Mouse (Mus musculus) forebrain, embryonic 16.5 days (tissue): ENCODE measurements around the gene Hadhb. TPM values are rescaled to one million over a fixed set of nuclear protein-coding genes. Genes with fewer than 3 reads are reported as not detected.

ENCODE experiments used
- ATAC-seq: fragments of 200-750 bp; cut with Nextera tagmentation; 2 replicates; pipeline ENCODE4 v1.8.0; 2017; ENCODE audit warnings: mild to moderate bottlenecking, moderate library complexity
- H3K27ac ChIP-seq: fragments of 300-500 bp; sonication (generic); 2 replicates; pipeline ENCODE4 v1.5.1; 2014; ENCODE audit warnings: low read length, control low read depth
- H3K27me3 ChIP-seq: fragments of 300-500 bp; sonication (generic); replicated peaks from 2 replicates; pipeline ENCODE4 v1.6.1; 2014; ENCODE audit warnings: low read length; ENCODE audit not compliant: control insufficient read depth, insufficient read depth
- H3K36me3 ChIP-seq: fragments of 300-500 bp; sonication (generic); 2 replicates; pipeline ENCODE4 v1.6.1; 2014; ENCODE audit not compliant: control insufficient read depth, insufficient read depth
- H3K4me1 ChIP-seq: fragments of 300-500 bp; sonication (generic); replicated peaks from 2 replicates; pipeline ENCODE4 v1.6.1; 2014; ENCODE audit warnings: low read length; ENCODE audit not compliant: control insufficient read depth, insufficient read depth
- H3K4me2 ChIP-seq: fragments of 300-500 bp; sonication (generic); 2 replicates; pipeline ENCODE4 v1.6.1; 2014; ENCODE audit warnings: mild to moderate bottlenecking, low read length, control low read depth
- H3K4me3 ChIP-seq: fragments of 300-500 bp; sonication (generic); replicated peaks from 2 replicates; pipeline ENCODE4 v1.5.1; 2014; ENCODE audit warnings: mild to moderate bottlenecking, low read length, control low read depth
- H3K9ac ChIP-seq: fragments of 300-500 bp; sonication (generic); replicated peaks from 2 replicates; pipeline ENCODE4 v1.6.1; 2014; ENCODE audit warnings: low read depth, low read length, control low read depth
- H3K9me3 ChIP-seq: fragments of 300-500 bp; sonication (generic); 2 replicates; pipeline ENCODE4 v1.6.1; 2016; ENCODE audit warnings: low read length; ENCODE audit not compliant: control insufficient read depth
- WGBS: fragments of 180-500 bp; shearing (Covaris S2); extraction: QIAGEN DNeasy Blood & Tissue Kit; methylation state at CpG from one replicate; pipeline ENCODE4 v1.1.7; 2014; 5-methylcytosine and 5-hydroxymethylcytosine counted together
- microRNA counts: library from miRNA; unstranded; fragments of <30 nt; microRNA quantifications from one replicate; lab custom pipeline; 2016
- microRNA-seq: library from miRNA; unstranded; fragments of <30 nt; microRNA quantifications from one replicate; pipeline ENCODE4, GENCODE M21; 2017
- polyA plus RNA-seq: library from polyadenylated mRNA; unstranded; fragments of >200 nt; fragmentation: Nextera tagmentation; extraction: Ambion mirVana; gene quantifications from 2 replicates; pipeline ENCODE4 v1.2.1, GENCODE M21; 2015

Gene Hadhb
- polyA plus RNA-seq, 1 experiment from 2014 or later: 66.5 TPM

GRCm38 (mm10) chr5:30233979-30234378 lies 78.9 kb downstream of the Hadhb start:
- peak overlapping the region; percentile 96; the same call in 1 of the 2 replicates for H3K4me3 ChIP-seq
- H3K9me3 ChIP-seq: no peaks in the 10 kb centered on the region
- ATAC-seq: no peak
- H3K9ac ChIP-seq: no peak overlapping the region
- peak overlapping the region; percentile 83 for H3K4me2 ChIP-seq
- H3K4me1 ChIP-seq: peaks cover 21% of the 10 kb centered on the region
- no peak overlapping the region for H3K27ac ChIP-seq
- no peaks in the 10 kb centered on the region for H3K36me3 ChIP-seq
- 63% methylated on average over 8 of the region's 8 CpGs for WGBS
- H3K27me3 ChIP-seq: no peaks in the 10 kb centered on the region

MicroRNAs encoded within 50 kb of the gene (microRNA counts, 519-probe panel; counts per million panel counts)
- microRNA mmu-miR-1960 (lab: Ali Mortazavi, UCI): 1,788 counts per million, percentile 21 among the panel's probes with 10 or more counts

Small RNAs within 50 kb of the gene (microRNA-seq; reads per million reads assigned to microRNA genes)
- not detected for gene Mir1960

Other genes with a start within 250 kb of the Hadhb start
- 0.23 TPM in 1 of 2 replicates, not detected in the other for gene Il6, start 142.1 kb upstream of the Hadhb start, polyA plus RNA-seq
- gene Tyms, start 81.6 kb upstream of the Hadhb start, polyA plus RNA-seq: 84.3 and 95.4 TPM in 2 replicates
- 8.1 and 10.1 TPM in 2 replicates for gene Garem2, start 50.1 kb upstream of the Hadhb start, polyA plus RNA-seq
- gene 3110082J24Rik, start 49.2 kb upstream of the Hadhb start, polyA plus RNA-seq: 2.8 TPM in 2 replicates
- 76.0 and 80.7 TPM in 2 replicates for gene Hadha, start 86 bp upstream of the Hadhb start, polyA plus RNA-seq
- gene Adgrf3, start 50.5 kb downstream of the Hadhb start, polyA plus RNA-seq: not detected in 2 replicates
- 30.1 and 30.7 TPM in 2 replicates for gene Selenoi, start 77.3 kb downstream of the Hadhb start, polyA plus RNA-seq
- 5.5 and 8.9 TPM in 2 replicates for gene Drc1, start 126.1 kb downstream of the Hadhb start, polyA plus RNA-seq